In genomic region chr2:166079961-166080885, GRCm38 (mm10) we compare ENCODE assay signal across 8 mouse cellular contexts.
DNase-seq lines count a peak whose midpoint lies in the region; ATAC-seq lines count a peak whose summit lies in the region.

No protein-coding gene starts in this region.

- peaks cover 88% of the 10 kb centered on the region for H3K36me3 ChIP-seq in hindbrain, embryonic 10.5 days
- H3K36me3 ChIP-seq in hindbrain, embryonic 16.5 days (ENCODE audit: control insufficient read depth, insufficient read depth, low read length), result no peaks in the 10 kb centered on the region
- peaks cover 8% of the 10 kb centered on the region; the same call in 1 of the 2 replicates for H3K36me3 ChIP-seq in kidney, embryonic 14.5 days (ENCODE audit: control insufficient read depth, insufficient read depth, low read length)

- no peak overlapping the region for H3K27ac ChIP-seq in hindbrain, embryonic 10.5 days
- no peak overlapping the region for H3K27ac ChIP-seq in hindbrain, embryonic 16.5 days (ENCODE audit: low read depth, low read length)
- peak overlapping the region; percentile 48; the same call in 1 of the 2 replicates for H3K27ac ChIP-seq in kidney, embryonic 14.5 days (ENCODE audit: low read depth, low read length)

- H3K9me3 ChIP-seq in hindbrain, embryonic 10.5 days, result no peaks in the 10 kb centered on the region
- H3K9me3 ChIP-seq in hindbrain, embryonic 16.5 days (ENCODE audit: control insufficient read depth, low read length), result no peaks in the 10 kb centered on the region
- H3K9me3 ChIP-seq in kidney, embryonic 14.5 days (ENCODE audit: control insufficient read depth, low read length), result no peaks in the 10 kb centered on the region

- H3K4me2 ChIP-seq in hindbrain, embryonic 16.5 days (ENCODE audit: low read length), result no peak overlapping the region
- H3K4me2 ChIP-seq in kidney, embryonic 14.5 days (replicated peaks; ENCODE audit: low read depth, low read length), result no peak overlapping the region; the same call in 1 of the 2 replicates

- H3K9ac ChIP-seq in hindbrain, embryonic 16.5 days (ENCODE audit: low read depth, low read length), result no peak overlapping the region
- H3K9ac ChIP-seq in kidney, embryonic 14.5 days (ENCODE audit: low read depth, low read length), result no peak overlapping the region

- 59% methylated on average over 17 of the region's 17 CpGs for WGBS in hindbrain, embryonic 10.5 days
- 65% methylated on average over 17 of the region's 17 CpGs for WGBS in hindbrain, embryonic 16.5 days
- 56% methylated on average over 17 of the region's 17 CpGs for WGBS in kidney, embryonic 14.5 days

- H3K4me3 ChIP-seq in hindbrain, embryonic 10.5 days, result no peak overlapping the region
- no peak overlapping the region for H3K4me3 ChIP-seq in hindbrain, embryonic 16.5 days (ENCODE audit: low read length)
- H3K4me3 ChIP-seq in kidney, embryonic 14.5 days (ENCODE audit: low read length), result no peak overlapping the region

- H3K4me1 ChIP-seq in hindbrain, embryonic 10.5 days (replicated peaks), result peaks cover 11% of the 10 kb centered on the region
- no peaks in the 10 kb centered on the region for H3K4me1 ChIP-seq in hindbrain, embryonic 16.5 days (ENCODE audit: control insufficient read depth, insufficient read depth, low read depth, low read length)
- peaks cover 3% of the 10 kb centered on the region; the same call in 1 of the 2 replicates for H3K4me1 ChIP-seq in kidney, embryonic 14.5 days (ENCODE audit: control insufficient read depth, insufficient read depth, low read length)

- ATAC-seq in hindbrain, embryonic 16.5 days, result no peak
- peak; percentile 61 for ATAC-seq in kidney, embryonic 14.5 days (ENCODE audit: low FRiP score, low TSS enrichment)

- DNase-seq in hindbrain, embryonic 10.5 days (ENCODE audit: low spot score), result peak; percentile 55
- peak; percentile 83 to 91 for DNase-seq in adrenal gland, postnatal 36 days
- DNase-seq in gastrocnemius, postnatal 25 days, result peak; percentile 56
- peak; percentile 40 for DNase-seq in mesoderm, embryonic 11.5 days (ENCODE audit: low read depth, low spot score)
- no peak for DNase-seq in layer of hippocampus, adult 9-10 months (ENCODE audit: low spot score)
- DNase-seq in cerebellum, postnatal 36 days, result no peak

- H3K27me3 ChIP-seq in hindbrain, embryonic 10.5 days (ENCODE audit: insufficient read depth, poor library complexity, severe bottlenecking), result no peaks in the 10 kb centered on the region
- H3K27me3 ChIP-seq in hindbrain, embryonic 16.5 days (replicated peaks; ENCODE audit: control insufficient read depth, insufficient read depth, low read length), result no peaks in the 10 kb centered on the region
- H3K27me3 ChIP-seq in kidney, embryonic 14.5 days (ENCODE audit: control insufficient read depth, insufficient read depth, low read length), result no peaks in the 10 kb centered on the region

Comparison
In these comparisons a context has a peak if more than half of its experiments do, and no peak if none do; other contexts are left out.
1. DNase-seq: peak in hindbrain, embryonic 10.5 days (single experiment), adrenal gland, postnatal 36 days (2 of 2), gastrocnemius, postnatal 25 days (single experiment) and mesoderm, embryonic 11.5 days (single experiment); none in layer of hippocampus, adult 9-10 months (single experiment) and cerebellum, postnatal 36 days (0 of 2).